Mouse (Mus musculus) frontal cortex, adult (tissue): ENCODE measurements around the gene Serinc3.
A peak's percentile ranks its signal among the peaks of the same experiment; 100 is the strongest.

Source experiments
- ATAC-seq: cut with Nextera tagmentation; 2 replicates; pipeline ENCODE4 v1.9.2; 2017; ENCODE audit warnings: mild to moderate bottlenecking, moderate library complexity, mixed read lengths; ENCODE audit not compliant: low TSS enrichment

Serinc3 gene

GRCm38 (mm10) chr2:163596057-163596872, 48.7 kb downstream of the Serinc3 start:
- no peak for ATAC-seq

- ATAC-seq = no peak
Observed at GRCm38 (mm10) chr2:163595119-163595518, 49.8 kb downstream of the Serinc3 start.

GRCm38 (mm10) chr2:163593636-163594282, 51.2 kb downstream of the Serinc3 start:
- no peak for ATAC-seq

GRCm38 (mm10) chr2:163592084-163592483, 52.8 kb downstream of the Serinc3 start:
- no peak for ATAC-seq

- no peak for ATAC-seq
Observed at GRCm38 (mm10) chr2:163590996-163591395, 53.9 kb downstream of the Serinc3 start.

- ATAC-seq = no peak
Observed at GRCm38 (mm10) chr2:163590211-163590610, 54.7 kb downstream of the Serinc3 start.

GRCm38 (mm10) chr2:163587506-163587905, 57.4 kb downstream of the Serinc3 start:
- no peak for ATAC-seq

GRCm38 (mm10) chr2:163586384-163587261, 58.3 kb downstream of the Serinc3 start:
- no peak for ATAC-seq

- ATAC-seq = no peak
Observed at GRCm38 (mm10) chr2:163584088-163584426, 60.9 kb downstream of the Serinc3 start.

- no peak for ATAC-seq
Observed at GRCm38 (mm10) chr2:163583226-163584087, 61.5 kb downstream of the Serinc3 start.

GRCm38 (mm10) chr2:163580069-163580945, 64.6 kb downstream of the Serinc3 start:
- ATAC-seq = no peak

- ATAC-seq = peak; percentile 74; the same call in 1 of the 2 replicates
Observed at GRCm38 (mm10) chr2:163577986-163578385, 66.9 kb downstream of the Serinc3 start.

GRCm38 (mm10) chr2:163575248-163575647, 69.7 kb downstream of the Serinc3 start:
- no peak for ATAC-seq

GRCm38 (mm10) chr2:163574321-163574720, 70.6 kb downstream of the Serinc3 start:
- ATAC-seq = no peak
